Mouse (Mus musculus): Measurements from ENCODE around the gene Cd37. TPM values are rescaled to one million over a fixed set of nuclear protein-coding genes. Genes with fewer than 3 reads are reported as not detected.

The Cd37 gene
- polyA plus RNA-seq (2012; rRNA removed): 7.9 and 30.1 TPM in 2 replicates

DNA sequence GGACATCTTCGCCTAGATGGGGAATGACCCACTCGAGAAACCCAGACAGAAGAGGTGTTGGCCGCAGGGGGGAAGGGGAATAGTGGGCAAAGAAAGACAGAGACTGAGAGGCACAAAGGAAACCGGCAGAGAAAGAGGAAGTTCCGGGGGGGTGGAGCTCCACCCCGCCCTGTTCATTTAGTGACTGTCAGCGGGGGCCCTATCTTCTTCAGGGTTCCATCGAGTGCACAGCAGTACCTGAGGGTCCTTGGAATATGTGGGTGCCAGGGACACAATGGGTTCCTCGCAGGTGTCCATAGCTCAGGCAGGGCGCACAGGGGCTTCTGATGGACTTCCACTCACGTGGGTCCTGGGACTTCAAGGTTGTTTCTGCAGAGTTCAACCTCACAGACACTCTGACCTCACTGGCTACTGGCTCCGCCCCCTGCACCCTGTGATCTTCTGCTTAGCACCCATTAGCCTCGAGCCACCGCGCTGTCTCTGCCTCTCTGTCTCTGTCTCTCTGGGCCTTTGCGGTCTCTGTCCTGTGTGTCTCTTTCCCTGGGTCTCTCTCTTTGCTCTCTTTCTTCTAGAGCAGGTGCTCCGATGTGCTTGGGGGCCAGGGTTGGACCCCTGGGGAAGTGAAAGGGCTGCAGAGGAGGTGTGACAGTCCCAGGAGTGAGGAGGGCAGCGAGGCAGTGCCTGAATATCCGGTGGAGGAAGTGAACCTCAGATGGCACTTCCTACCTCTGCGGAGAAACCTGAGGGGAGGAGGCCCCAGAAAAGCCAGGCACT is at the start of gene Cd37:
Cd37 (minus strand) TSS at position 393 of the 774 bp plus-strand sequence.
- TF ChIP-seq POLR2A (IDR thresholded peaks at IDR 0.05; ENCODE audit: low read depth, low read length) (no peak), CTCF (conservative IDR thresholded peaks at IDR 0.05; ENCODE audit: insufficient read depth, insufficient read length, low read depth, low read length) (no peak)

DNA sequence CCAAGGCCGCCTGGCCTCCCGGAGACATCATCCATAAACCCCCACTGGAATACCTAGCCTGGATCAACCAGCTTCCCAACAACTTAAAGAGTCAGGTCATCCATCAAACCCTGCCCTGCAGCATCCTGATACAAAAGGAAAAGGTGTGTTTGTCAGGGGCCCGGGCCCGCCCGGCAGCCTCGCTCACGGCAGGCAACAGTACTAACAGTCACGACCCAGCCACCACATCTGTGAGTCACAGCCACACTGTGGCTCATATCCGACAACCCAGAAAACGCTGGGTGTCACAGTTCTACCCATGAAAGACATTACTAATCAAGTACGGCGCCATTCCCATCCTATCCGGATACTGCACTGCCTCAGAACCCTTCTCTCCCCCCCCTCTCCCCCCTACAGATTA is 47.6 kb upstream of the Cd37 start:
- Histone ChIP-seq H3K36me3 (ENCODE audit: control insufficient read depth, insufficient read depth, low read length) (no peaks in the 10 kb centered on the region), H3K27me3 (replicated peaks; ENCODE audit: control insufficient read depth, insufficient read depth, low read length) (no peaks in the 10 kb centered on the region), H3K27ac (ENCODE audit: insufficient read depth, low read depth, low read length) (no peak overlapping the region), H3K4me3 (ENCODE audit: insufficient read depth, low read depth, low read length) (no peak overlapping the region), H3K4me1 (ENCODE audit: control insufficient read depth, insufficient read depth, low read length) (no peaks in the 10 kb centered on the region)
- TF ChIP-seq POLR2A (IDR thresholded peaks at IDR 0.05; ENCODE audit: low read depth, low read length) (no peak), CTCF (conservative IDR thresholded peaks at IDR 0.05; ENCODE audit: insufficient read depth, insufficient read length, low read depth, low read length) (no peak)
- no peak for DNase-seq
- WGBS: 85% methylated on average over 13 of the region's 13 CpGs

More for the DNA sequence above, at the start of gene Cd37:
- no peaks in the 10 kb centered on the region for H3K27me3 ChIP-seq (replicated peaks; ENCODE audit: control insufficient read depth, insufficient read depth, low read length)
- peak; percentile 24 for DNase-seq
- H3K27ac ChIP-seq (ENCODE audit: insufficient read depth, low read depth, low read length): no peak within 1 kb of the TSS
- H3K4me3 ChIP-seq (ENCODE audit: insufficient read depth, low read depth, low read length): no peak within 1 kb of the TSS
- 54% methylated on average over 20 of the region's 20 CpGs for WGBS
- H3K4me1 ChIP-seq (ENCODE audit: control insufficient read depth, insufficient read depth, low read length): peaks cover 6% of the 10 kb centered on the region
- no peaks in the 10 kb centered on the region for H3K36me3 ChIP-seq (ENCODE audit: control insufficient read depth, insufficient read depth, low read length)

DNA sequence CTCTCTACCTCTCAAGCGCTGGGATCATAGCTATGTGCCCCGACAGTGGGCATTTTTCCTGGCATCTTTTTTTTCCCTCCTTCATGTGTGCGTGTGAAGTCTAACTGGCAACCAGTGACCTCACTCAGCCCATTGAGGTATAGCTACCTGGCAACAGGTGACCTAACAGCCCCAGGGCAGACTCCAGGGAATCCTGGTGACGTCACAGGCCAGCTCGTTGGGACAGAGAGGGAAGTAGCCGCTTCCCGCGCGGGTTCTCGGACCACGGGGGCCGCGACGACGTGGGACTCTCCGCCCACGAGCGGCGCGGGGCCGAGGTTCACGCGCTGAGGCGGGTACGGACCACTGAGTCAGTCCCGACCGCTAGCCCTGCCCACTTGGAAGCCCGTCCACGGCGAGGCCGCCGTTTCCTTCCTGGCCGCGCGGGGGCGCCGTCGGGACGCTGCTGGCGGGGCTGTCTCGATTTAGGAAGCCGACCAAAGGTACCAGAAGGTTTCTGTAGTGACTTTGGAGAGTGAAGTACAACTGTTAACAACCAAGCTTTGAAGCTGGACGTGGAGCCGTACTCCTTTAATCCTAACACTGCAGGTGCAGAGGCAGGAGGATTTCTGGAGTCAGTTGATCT is 38.3 kb upstream of the Cd37 start, which contains the start of gene Slc6a21:
Slc6a21 (plus strand) TSS at position 378 of the 625 bp plus-strand sequence.
- H3K27me3 ChIP-seq (replicated peaks; ENCODE audit: control insufficient read depth, insufficient read depth, low read length): no peaks in the 10 kb centered on the region
- H3K4me3 ChIP-seq (ENCODE audit: insufficient read depth, low read depth, low read length): peak within 1 kb of the TSS; percentile 50
- DNase-seq: peak; percentile 83
- no peak for TF ChIP-seq POLR2A (IDR thresholded peaks at IDR 0.05; ENCODE audit: low read depth, low read length)
- peak; percentile 75 for TF ChIP-seq CTCF (conservative IDR thresholded peaks at IDR 0.05; ENCODE audit: insufficient read depth, insufficient read length, low read depth, low read length)
- H3K36me3 ChIP-seq (ENCODE audit: control insufficient read depth, insufficient read depth, low read length): no peaks in the 10 kb centered on the region
- no peaks in the 10 kb centered on the region for H3K4me1 ChIP-seq (ENCODE audit: control insufficient read depth, insufficient read depth, low read length)
- 7% methylated on average over 44 of the region's 44 CpGs for WGBS
- no peak within 1 kb of the TSS for H3K27ac ChIP-seq (ENCODE audit: insufficient read depth, low read depth, low read length)

DNA sequence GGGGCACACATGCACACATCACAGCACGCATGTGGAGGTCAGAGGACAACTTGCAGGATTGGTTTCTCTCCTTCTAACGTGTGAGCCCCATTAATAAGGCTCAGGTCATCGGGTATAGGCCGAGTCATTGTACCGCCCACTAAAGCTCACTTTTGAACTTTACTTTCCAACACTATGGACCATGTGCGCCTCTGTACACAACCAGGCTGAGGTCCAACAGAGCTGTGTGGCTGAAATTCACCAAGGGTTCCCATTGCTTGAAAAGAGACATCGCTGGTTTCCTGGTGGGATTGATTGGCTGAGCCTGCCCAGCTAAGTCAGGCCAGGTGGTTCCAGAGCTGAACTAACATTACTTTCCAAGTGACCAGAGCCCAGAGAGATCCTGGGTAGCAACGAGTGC is 34.8 kb upstream of the Cd37 start:
- DNase-seq: no peak
- Histone ChIP-seq H3K4me1 (ENCODE audit: control insufficient read depth, insufficient read depth, low read length) (no peaks in the 10 kb centered on the region), H3K36me3 (ENCODE audit: control insufficient read depth, insufficient read depth, low read length) (no peaks in the 10 kb centered on the region), H3K4me3 (ENCODE audit: insufficient read depth, low read depth, low read length) (no peak overlapping the region), H3K27ac (ENCODE audit: insufficient read depth, low read depth, low read length) (no peak overlapping the region), H3K27me3 (replicated peaks; ENCODE audit: control insufficient read depth, insufficient read depth, low read length) (no peaks in the 10 kb centered on the region)
- WGBS: 88% methylated on average over 8 of the region's 8 CpGs
- TF ChIP-seq POLR2A (IDR thresholded peaks at IDR 0.05; ENCODE audit: low read depth, low read length) (no peak), CTCF (conservative IDR thresholded peaks at IDR 0.05; ENCODE audit: insufficient read depth, insufficient read length, low read depth, low read length) (no peak)

DNA sequence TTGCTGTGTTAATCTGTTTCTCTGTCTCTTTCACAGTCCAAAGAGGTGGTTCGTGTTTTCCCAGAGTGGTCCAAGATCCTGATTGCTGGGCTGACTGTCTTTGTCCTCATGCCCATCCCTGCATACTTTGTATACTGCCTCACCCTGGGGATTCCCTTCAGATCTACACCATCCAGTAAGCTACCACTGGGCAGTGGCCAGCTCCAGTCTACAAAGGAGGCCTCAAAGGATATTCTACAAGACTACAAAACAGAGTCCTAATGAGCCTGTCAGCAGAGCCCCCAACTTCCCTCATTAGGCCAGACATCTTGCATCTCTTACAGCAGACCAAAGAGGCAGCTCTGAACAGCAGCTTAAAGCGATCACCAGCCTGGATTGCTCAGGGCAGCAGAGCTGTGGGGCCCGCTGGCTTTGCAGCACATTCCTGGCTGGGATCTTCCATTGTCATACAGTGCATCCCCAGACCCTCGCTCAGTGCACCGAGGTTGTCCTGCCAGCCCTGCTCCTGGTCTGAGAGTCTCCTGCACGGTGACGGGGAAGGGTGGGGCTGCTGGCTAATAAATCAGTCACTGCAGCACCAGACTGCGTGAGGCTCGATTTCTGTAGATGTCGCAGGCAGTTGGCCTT is 34.0 kb upstream of the Cd37 start:
- TF ChIP-seq CTCF (conservative IDR thresholded peaks at IDR 0.05; ENCODE audit: insufficient read depth, insufficient read length, low read depth, low read length): no peak
- no peaks in the 10 kb centered on the region for H3K4me1 ChIP-seq (ENCODE audit: control insufficient read depth, insufficient read depth, low read length)
- H3K36me3 ChIP-seq (ENCODE audit: control insufficient read depth, insufficient read depth, low read length): no peaks in the 10 kb centered on the region
- H3K27me3 ChIP-seq (replicated peaks; ENCODE audit: control insufficient read depth, insufficient read depth, low read length): no peaks in the 10 kb centered on the region
- no peak overlapping the region for H3K27ac ChIP-seq (ENCODE audit: insufficient read depth, low read depth, low read length)
- no peak overlapping the region for H3K4me3 ChIP-seq (ENCODE audit: insufficient read depth, low read depth, low read length)
- WGBS: 56% methylated on average over 10 of the region's 10 CpGs
- DNase-seq: no peak

DNA sequence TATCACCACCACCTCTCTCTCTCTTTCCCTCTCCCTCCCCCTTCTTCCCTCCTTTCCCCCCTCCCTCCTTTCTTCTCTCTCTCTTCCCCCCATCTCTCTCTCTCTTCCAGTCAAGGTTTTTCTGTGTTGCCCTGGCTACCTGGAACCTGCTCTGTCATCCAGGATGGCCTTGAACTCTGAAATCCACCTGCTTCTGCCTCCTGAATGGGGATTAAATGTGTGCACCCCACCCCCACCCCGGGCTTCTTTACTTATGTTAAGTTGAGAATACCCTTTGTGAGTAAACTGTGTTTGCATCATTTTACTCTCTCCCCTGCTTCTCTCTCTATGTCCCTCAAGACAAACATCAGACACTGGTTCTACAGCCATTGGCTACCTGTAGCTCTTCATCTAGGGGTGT is 26.6 kb upstream of the Cd37 start:
- TF ChIP-seq POLR2A (IDR thresholded peaks at IDR 0.05; ENCODE audit: low read depth, low read length): no peak
- TF ChIP-seq CTCF (conservative IDR thresholded peaks at IDR 0.05; ENCODE audit: insufficient read depth, insufficient read length, low read depth, low read length): no peak
- H3K27ac ChIP-seq (ENCODE audit: insufficient read depth, low read depth, low read length): no peak overlapping the region
- WGBS: 77% methylated on average over 1 of the region's 1 CpGs
- no peaks in the 10 kb centered on the region for H3K27me3 ChIP-seq (replicated peaks; ENCODE audit: control insufficient read depth, insufficient read depth, low read length)
- no peaks in the 10 kb centered on the region for H3K36me3 ChIP-seq (ENCODE audit: control insufficient read depth, insufficient read depth, low read length)
- H3K4me3 ChIP-seq (ENCODE audit: insufficient read depth, low read depth, low read length): no peak overlapping the region
- DNase-seq: no peak
- H3K4me1 ChIP-seq (ENCODE audit: control insufficient read depth, insufficient read depth, low read length): no peaks in the 10 kb centered on the region

DNA sequence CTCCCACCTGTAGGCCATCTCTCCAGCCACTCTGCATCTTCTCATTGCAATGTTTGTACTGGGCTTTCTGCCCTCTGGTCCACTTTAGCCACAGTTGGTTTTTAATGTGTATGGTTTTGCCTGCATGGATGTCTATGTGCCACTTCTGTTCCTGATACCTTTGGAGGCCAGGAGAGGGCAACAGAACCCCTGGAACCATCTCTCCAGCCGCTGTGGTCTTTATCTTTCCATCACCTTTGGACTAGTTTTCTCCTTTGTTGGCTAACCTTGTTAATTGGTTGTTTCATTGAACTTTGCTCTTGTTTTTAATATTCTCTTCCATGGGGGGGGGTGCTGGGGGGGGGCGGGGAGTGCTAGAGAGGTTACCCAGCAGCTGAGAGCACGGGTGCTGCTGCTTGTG is 25.4 kb upstream of the Cd37 start:
- H3K4me1 ChIP-seq (ENCODE audit: control insufficient read depth, insufficient read depth, low read length): no peaks in the 10 kb centered on the region
- no peaks in the 10 kb centered on the region for H3K27me3 ChIP-seq (replicated peaks; ENCODE audit: control insufficient read depth, insufficient read depth, low read length)
- no peak overlapping the region for H3K27ac ChIP-seq (ENCODE audit: insufficient read depth, low read depth, low read length)
- no peak overlapping the region for H3K4me3 ChIP-seq (ENCODE audit: insufficient read depth, low read depth, low read length)
- 59% methylated on average over 3 of the region's 3 CpGs for WGBS
- TF ChIP-seq POLR2A (IDR thresholded peaks at IDR 0.05; ENCODE audit: low read depth, low read length): no peak
- peak; percentile 60 for TF ChIP-seq CTCF (conservative IDR thresholded peaks at IDR 0.05; ENCODE audit: insufficient read depth, insufficient read length, low read depth, low read length)
- no peaks in the 10 kb centered on the region for H3K36me3 ChIP-seq (ENCODE audit: control insufficient read depth, insufficient read depth, low read length)
- peak; percentile 13 for DNase-seq
